Mouse (Mus musculus) spleen, adult 10 weeks (tissue): ENCODE results near the gene Trib3. TPM values are rescaled to one million over a fixed set of nuclear protein-coding genes. Genes with fewer than 3 reads are reported as not detected.

Source experiments
- polyA plus RNA-seq: library from polyadenylated mRNA; stranded (reverse); fragments of 350-450 nt; fragmentation: Illumina TruSeq; extraction: RNeasy Lipid Tissue Mini Kit (QIAGEN cat#74804); gene quantifications from one replicate; pipeline ENCODE4 v1.2.3, GENCODE M21; 2015; ENCODE audit warnings: low replicate concordance; ENCODE audit not compliant: insufficient read depth

Gene Trib3
- polyA plus RNA-seq, result 0.37 TPM

DNA sequence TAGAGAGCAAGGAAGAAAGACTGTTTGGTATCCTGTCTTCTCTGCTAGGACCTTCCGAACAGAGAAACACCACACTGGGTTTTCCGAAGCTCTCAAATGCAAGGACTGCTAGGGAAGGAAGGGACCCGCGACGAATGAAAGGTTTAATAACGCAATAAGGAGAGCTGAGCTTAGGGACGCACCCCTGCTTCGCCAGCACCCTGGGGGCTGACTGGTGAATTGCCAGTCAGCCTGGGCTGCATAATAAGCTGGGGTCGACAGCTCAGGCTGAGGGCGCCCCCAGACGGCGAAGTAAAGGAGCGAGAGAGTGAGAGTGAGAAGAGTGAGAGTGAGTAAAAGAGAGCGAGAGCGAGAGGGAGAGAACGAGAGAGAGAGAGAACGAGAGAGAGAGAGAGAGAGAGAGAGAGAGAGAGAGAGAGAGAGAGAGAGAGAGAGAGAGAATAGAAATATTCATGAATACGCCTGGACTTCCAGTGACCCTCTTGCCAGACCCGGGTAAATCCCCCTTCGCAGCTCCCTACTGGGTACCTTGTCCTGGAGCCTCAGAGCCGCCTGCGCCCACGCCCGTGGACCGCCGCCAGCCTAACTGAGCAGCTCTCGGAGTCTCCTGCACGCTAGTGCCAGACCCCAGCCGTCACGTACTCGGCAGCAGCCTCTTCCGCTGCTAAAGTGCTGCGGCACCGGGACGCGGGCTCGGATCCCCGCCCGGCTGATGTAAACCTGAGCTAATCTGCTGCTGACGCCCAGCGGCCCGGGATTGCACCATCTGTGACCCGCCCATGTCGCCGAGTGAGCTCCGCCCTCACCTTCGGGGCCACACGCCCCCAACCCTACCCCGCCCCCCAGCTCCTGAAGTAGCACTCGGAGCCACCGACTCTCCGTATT lies at the start of gene Trib3:
Trib3 (minus strand) TSS at position 704 of the 885 bp plus-strand sequence.

DNA sequence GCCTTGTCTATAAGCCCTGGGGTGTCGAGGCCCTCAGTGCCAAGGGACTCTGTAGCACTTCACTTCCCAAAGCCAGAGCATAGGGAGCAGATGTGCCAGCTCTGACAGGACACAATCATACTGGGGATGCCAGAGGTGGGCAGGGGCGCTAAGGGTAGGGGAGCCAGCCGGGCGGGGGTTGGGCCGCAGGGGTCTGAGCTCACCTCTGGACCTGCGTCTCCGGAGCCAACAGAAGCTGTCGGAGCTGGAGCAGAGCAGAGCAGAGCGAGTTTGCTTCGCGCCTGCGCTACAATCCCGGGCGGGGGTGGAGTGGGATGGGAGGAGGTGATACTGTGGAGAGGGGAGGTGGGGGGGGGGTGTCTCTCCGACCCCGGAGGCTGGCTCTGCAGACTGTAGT lies 32.5 kb upstream of the Trib3 start, which contains the start of gene Nrsn2:
Nrsn2 (minus strand) TSS at position 294 of the 397 bp plus-strand sequence.

DNA sequence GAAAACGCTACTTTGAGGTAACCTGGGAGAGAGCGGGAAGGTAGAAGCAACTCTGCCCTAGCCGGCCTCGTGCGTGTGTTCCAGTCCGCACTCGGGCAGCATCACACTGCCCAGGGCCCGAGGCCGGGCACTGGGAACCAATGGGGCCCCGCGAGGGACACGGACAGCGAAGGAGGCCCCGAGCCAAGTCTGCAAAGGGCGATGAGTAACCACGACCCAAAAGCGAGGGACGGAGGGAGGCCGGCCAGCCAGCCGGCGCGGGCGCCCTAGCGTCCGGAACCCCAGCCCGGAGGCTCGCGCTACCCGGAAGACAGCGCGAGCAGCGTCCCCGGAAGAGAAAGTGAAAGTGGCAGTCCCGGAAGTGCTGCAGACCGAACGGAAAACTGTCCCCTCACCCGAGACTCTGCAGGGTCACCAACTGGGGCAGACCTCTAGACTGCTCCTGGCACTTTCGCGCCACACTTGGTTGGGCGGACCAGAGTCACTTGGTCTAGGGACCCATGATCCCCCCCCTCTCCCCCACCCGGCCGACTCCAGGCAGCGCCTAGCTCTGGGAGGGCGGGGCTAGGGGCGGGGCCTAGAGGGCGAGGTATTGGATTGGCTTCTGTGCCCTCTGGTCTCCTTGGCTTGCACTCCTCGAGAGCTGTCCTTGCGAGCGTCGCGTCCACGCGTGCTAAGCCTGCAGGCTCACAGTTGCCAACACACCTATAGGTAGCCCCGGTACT lies 11.6 kb downstream of the Trib3 start, which contains the start of gene Rbck1:
Rbck1 (minus strand) TSS at position 553 of the 725 bp plus-strand sequence.

DNA sequence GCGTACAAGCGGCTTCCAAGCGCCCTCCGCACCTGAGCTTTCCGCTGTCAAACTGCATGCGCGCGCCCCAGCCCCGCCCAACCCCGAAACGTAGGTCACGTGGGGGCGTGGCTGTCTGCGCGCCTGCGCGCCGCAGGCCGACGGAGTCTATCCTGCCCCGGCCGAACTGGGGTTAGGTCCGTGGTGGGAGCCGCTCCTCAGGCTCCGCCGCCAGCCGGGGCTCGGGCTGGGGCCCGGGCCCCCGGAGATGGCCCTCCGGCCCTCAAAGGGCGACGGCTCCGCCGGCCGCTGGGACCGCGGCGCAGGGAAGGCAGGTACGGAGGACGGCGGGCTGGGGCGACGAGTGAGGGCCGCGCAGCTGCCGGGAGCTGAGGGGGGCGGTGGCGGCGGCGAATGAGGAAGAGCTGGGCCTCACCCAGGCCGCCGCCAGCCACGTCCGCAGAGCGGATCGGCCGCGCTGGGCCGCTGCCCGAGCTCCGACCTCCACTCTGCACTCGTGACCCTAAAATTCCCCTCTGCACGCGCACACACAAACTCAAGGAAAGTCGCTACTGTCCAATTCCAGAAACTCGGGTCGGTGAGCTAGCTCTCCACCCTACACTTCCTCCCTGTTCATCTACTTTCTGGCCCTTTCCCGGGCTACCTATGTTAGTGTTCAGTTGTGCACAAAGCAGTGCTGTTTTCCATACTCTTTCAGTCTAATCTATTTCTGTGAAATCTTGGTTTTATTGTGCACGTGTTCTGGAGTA lies 49.9 kb downstream of the Trib3 start, which contains the start of gene Tbc1d20:
Tbc1d20 (plus strand) TSS at position 102 of the 749 bp plus-strand sequence.

Other genes starting within 250 kb of the Trib3 start
- gene Srxn1, start 238.5 kb downstream of the Trib3 start, polyA plus RNA-seq, result 6.1 TPM
- gene Tcf15, start 200.5 kb downstream of the Trib3 start, polyA plus RNA-seq, result not detected
- 160 TPM for gene Csnk2a1, start 117.2 kb downstream of the Trib3 start, polyA plus RNA-seq
- 63.0 TPM for gene Tbc1d20, start 50.2 kb downstream of the Trib3 start, polyA plus RNA-seq
- gene Rbck1, start 11.4 kb downstream of the Trib3 start, polyA plus RNA-seq, result 51.8 TPM
- gene Nrsn2, start 32.6 kb upstream of the Trib3 start, polyA plus RNA-seq, result not detected
- gene Sox12, start 54.0 kb upstream of the Trib3 start, polyA plus RNA-seq, result 1.0 TPM
- gene Zcchc3, start 71.0 kb upstream of the Trib3 start, polyA plus RNA-seq, result 2.3 TPM
- gene 6820408C15Rik, start 71.6 kb upstream of the Trib3 start, polyA plus RNA-seq, result not detected
- not detected for gene Defb23, start 120.6 kb upstream of the Trib3 start, polyA plus RNA-seq
- not detected for gene Defb20, start 133.0 kb upstream of the Trib3 start, polyA plus RNA-seq
- gene Defb22, start 146.1 kb upstream of the Trib3 start, polyA plus RNA-seq, result not detected
- not detected for gene Defb26, start 167.7 kb upstream of the Trib3 start, polyA plus RNA-seq
- gene Defb28, start 174.2 kb upstream of the Trib3 start, polyA plus RNA-seq, result not detected
- not detected for gene Defb29, start 196.1 kb upstream of the Trib3 start, polyA plus RNA-seq
- gene Gm17416, start 225.3 kb upstream of the Trib3 start, polyA plus RNA-seq, result not detected
- gene Defb21, start 228.7 kb upstream of the Trib3 start, polyA plus RNA-seq, result not detected
- gene Defb19, start 236.3 kb upstream of the Trib3 start, polyA plus RNA-seq, result not detected